8 mouse cellular contexts compared by ENCODE assay signal in genomic region chr19:3282572-3283467, GRCm38 (mm10). TPM values are rescaled to one million over a fixed set of nuclear protein-coding genes. Genes with fewer than 3 reads are reported as not detected.
A peak's percentile ranks its signal among the peaks of the same experiment; 100 is the strongest.
DNase-seq lines count a peak whose midpoint lies in the region; ATAC-seq lines count a peak whose summit lies in the region.

Gene Mrpl21, plus strand, starts transcription at chr19:3282901.
Gene Ighmbp2, minus strand, starts transcription at chr19:3283017.

- peak within 1 kb of the TSS; percentile 20; the same call in 1 of the 2 replicates for H3K27ac ChIP-seq in brown adipose tissue, adult 24 weeks (replicated peaks; ENCODE audit: low read depth, low read length)
- H3K27ac ChIP-seq in heart, embryonic 13.5 days (replicated peaks) = peak within 1 kb of the TSS; percentile 67
- H3K27ac ChIP-seq in liver, embryonic 12.5 days = peak within 1 kb of the TSS; percentile 75; the same call in 1 of the 2 replicates
- peak within 1 kb of the TSS; percentile 75 for H3K27ac ChIP-seq in stomach, embryonic 15.5 days

- H3K9me3 ChIP-seq in heart, embryonic 13.5 days = no peaks in the 10 kb centered on the region
- H3K9me3 ChIP-seq in liver, embryonic 12.5 days (replicated peaks) = no peaks in the 10 kb centered on the region
- no peaks in the 10 kb centered on the region for H3K9me3 ChIP-seq in stomach, embryonic 15.5 days

- peak within 1 kb of the TSS; percentile 92 for H3K9ac ChIP-seq in heart, embryonic 13.5 days
- H3K9ac ChIP-seq in liver, embryonic 12.5 days = peak within 1 kb of the TSS; percentile 84
- H3K9ac ChIP-seq in stomach, embryonic 15.5 days = peak within 1 kb of the TSS; percentile 90

- peaks cover 59% of the 10 kb centered on the region for H3K36me3 ChIP-seq in heart, embryonic 13.5 days
- H3K36me3 ChIP-seq in liver, embryonic 12.5 days = peaks cover 62% of the 10 kb centered on the region
- peaks cover 26% of the 10 kb centered on the region for H3K36me3 ChIP-seq in stomach, embryonic 15.5 days

- peak within 1 kb of the TSS; percentile 75 for H3K4me3 ChIP-seq in brown adipose tissue, adult 24 weeks (ENCODE audit: insufficient read depth, low read depth, low read length)
- peak within 1 kb of the TSS; percentile 95 for H3K4me3 ChIP-seq in heart, embryonic 13.5 days
- H3K4me3 ChIP-seq in liver, embryonic 12.5 days = peak within 1 kb of the TSS; percentile 90
- H3K4me3 ChIP-seq in stomach, embryonic 15.5 days (replicated peaks) = peak within 1 kb of the TSS; percentile 95

- peak; percentile 89 for DNase-seq in CD4-positive, CD25-positive, alpha-beta regulatory T cell, adult 2 months (ENCODE audit: low read depth, low spot score)
- DNase-seq in fat pad, adult 2 months (ENCODE audit: extremely low read depth, low read depth, low spot score) = peak; percentile 47
- DNase-seq in kidney, postnatal 10 days = peak; percentile 94
- DNase-seq in natural killer cell, adult 2 months (ENCODE audit: low spot score in 2 of 2) = peak; percentile 78 to 83

- under 1% methylated on average over 49 of the region's 49 CpGs for WGBS in heart, embryonic 13.5 days
- WGBS in liver, embryonic 12.5 days (ENCODE audit: insufficient replicate concordance) = under 1% methylated on average over 49 of the region's 49 CpGs
- WGBS in stomach, embryonic 15.5 days = under 1% methylated on average over 49 of the region's 49 CpGs

- H3K27me3 ChIP-seq in heart, embryonic 13.5 days (replicated peaks) = no peaks in the 10 kb centered on the region
- no peaks in the 10 kb centered on the region for H3K27me3 ChIP-seq in liver, embryonic 12.5 days (replicated peaks)
- H3K27me3 ChIP-seq in stomach, embryonic 15.5 days (replicated peaks) = no peaks in the 10 kb centered on the region

- ATAC-seq in heart, embryonic 13.5 days (ENCODE audit: extremely low read depth, insufficient number of reproducible peaks, low FRiP score, low TSS enrichment) = peak; percentile 71; the same call in 1 of the 2 replicates
- peak; percentile 86 for ATAC-seq in liver, embryonic 12.5 days
- peak; percentile 90 for ATAC-seq in stomach, embryonic 15.5 days (ENCODE audit: insufficient read depth, low FRiP score, low read depth)

- peak within 1 kb of the TSS; percentile 85 for H3K4me2 ChIP-seq in heart, embryonic 13.5 days
- H3K4me2 ChIP-seq in liver, embryonic 12.5 days = peak within 1 kb of the TSS; percentile 85
- peak within 1 kb of the TSS; percentile 64 for H3K4me2 ChIP-seq in stomach, embryonic 15.5 days

- H3K4me1 ChIP-seq in brown adipose tissue, adult 24 weeks (ENCODE audit: control insufficient read depth, insufficient read depth, insufficient read length, low read length) = peaks cover 3% of the 10 kb centered on the region
- H3K4me1 ChIP-seq in heart, embryonic 13.5 days = peaks cover 19% of the 10 kb centered on the region
- H3K4me1 ChIP-seq in liver, embryonic 12.5 days = peaks cover 26% of the 10 kb centered on the region
- H3K4me1 ChIP-seq in stomach, embryonic 15.5 days = peaks cover 6% of the 10 kb centered on the region

RNA-seq across cellular contexts. Expression of gene Mrpl21, which starts in this region (rescaled TPM):
- polyA plus RNA-seq in brown adipose tissue, adult 24 weeks (2012; ENCODE audit: insufficient read depth, insufficient read length, missing spikeins) = 104 and 108 TPM in 2 replicates
- polyA plus RNA-seq in heart, embryonic 13.5 days (2015; fragmentation: Nextera tagmentation; extraction: Ambion mirVana) = 93.0 and 103 TPM in 2 replicates
- polyA plus RNA-seq in liver, embryonic 12.5 days (2016; fragmentation: Nextera tagmentation; extraction: Ambion mirVana) = 95.7 and 99.8 TPM in 2 replicates
- 124 and 126 TPM in 2 replicates for polyA plus RNA-seq in stomach, embryonic 15.5 days (2015; fragmentation: Nextera tagmentation; extraction: Ambion mirVana)

RNA-seq across cellular contexts. Expression of gene Ighmbp2, which starts in this region (rescaled TPM):
- 1.0 and 1.1 TPM in 2 replicates for polyA plus RNA-seq in brown adipose tissue, adult 24 weeks (2012; ENCODE audit: insufficient read depth, insufficient read length, missing spikeins)
- 5.8 TPM in 2 replicates for polyA plus RNA-seq in heart, embryonic 13.5 days (2015; fragmentation: Nextera tagmentation; extraction: Ambion mirVana)
- 5.1 and 5.7 TPM in 2 replicates for polyA plus RNA-seq in liver, embryonic 12.5 days (2016; fragmentation: Nextera tagmentation; extraction: Ambion mirVana)
- 8.3 and 10.0 TPM in 2 replicates for polyA plus RNA-seq in stomach, embryonic 15.5 days (2015; fragmentation: Nextera tagmentation; extraction: Ambion mirVana)

Comparison
In these comparisons a context has a peak if more than half of its experiments do, and no peak if none do; other contexts are left out.
1. Peak in every context shown above with its lines: DNase-seq, ATAC-seq, H3K4me3 ChIP-seq and H3K27ac ChIP-seq.
2. H3K27ac ChIP-seq: peak in every context shown above with its lines; median percentile 75 in liver, embryonic 12.5 days; 75 in stomach, embryonic 15.5 days; 67 in heart, embryonic 13.5 days; 20 in brown adipose tissue, adult 24 weeks.